Mouse (Mus musculus) testis, adult 2 months (tissue): ENCODE measurements around the gene Klhl23. TPM values are rescaled to one million over a fixed set of nuclear protein-coding genes. Genes with fewer than 3 reads are reported as not detected.

Experiments
- H3K27ac ChIP-seq: fragments of 200-500 bp; 2 replicates; pipeline ENCODE4 v1.5.1; 2012; ENCODE audit warnings: low read depth, low read length; ENCODE audit not compliant: control insufficient read depth, insufficient read depth
- H3K27me3 ChIP-seq: fragments of 200-500 bp; 2 replicates; pipeline ENCODE4 v1.6.1; 2012; ENCODE audit warnings: mild to moderate bottlenecking, low read length, moderate library complexity; ENCODE audit not compliant: control insufficient read depth, insufficient read depth
- H3K36me3 ChIP-seq: fragments of 200-500 bp; 2 replicates; pipeline ENCODE4 v1.6.1; 2012; ENCODE audit warnings: mild to moderate bottlenecking, low read length; ENCODE audit not compliant: control insufficient read depth, insufficient read depth
- H3K4me1 ChIP-seq: fragments of 200-500 bp; 2 replicates; pipeline ENCODE4 v1.6.1; 2012; ENCODE audit warnings: low read length; ENCODE audit not compliant: control insufficient read depth, insufficient read depth
- H3K4me3 ChIP-seq: fragments of 200-500 bp; 2 replicates; pipeline ENCODE4 v1.5.1; 2012; ENCODE audit warnings: low read depth, mild to moderate bottlenecking, low read length, moderate library complexity, mixed read lengths; ENCODE audit not compliant: control insufficient read depth
- CTCF ChIP-seq: fragments of 200-500 bp; IDR thresholded peaks from 2 replicates; pipeline ENCODE4 v1.5.1; 2012; ENCODE audit warnings: low read depth, mild to moderate bottlenecking, inconsistent platforms, low read length, moderate library complexity; ENCODE audit not compliant: control insufficient read depth, insufficient read depth, insufficient replicate concordance
- POLR2A ChIP-seq: fragments of 200-500 bp; IDR thresholded peaks from 2 replicates; pipeline ENCODE4 v1.6.1; 2012; ENCODE audit warnings: low read depth, mild to moderate bottlenecking, inconsistent platforms, low read length, moderate library complexity; ENCODE audit not compliant: control insufficient read depth
- polyA plus RNA-seq: library from polyadenylated mRNA; depleted of rRNA; stranded (reverse); fragments of >200 nt; gene quantifications from 2 replicates; pipeline ENCODE4 v1.2.3, GENCODE M21; 2012; rRNA removed

The Klhl23 gene
- polyA plus RNA-seq, result 10.9 and 20.3 TPM in 2 replicates

DNA sequence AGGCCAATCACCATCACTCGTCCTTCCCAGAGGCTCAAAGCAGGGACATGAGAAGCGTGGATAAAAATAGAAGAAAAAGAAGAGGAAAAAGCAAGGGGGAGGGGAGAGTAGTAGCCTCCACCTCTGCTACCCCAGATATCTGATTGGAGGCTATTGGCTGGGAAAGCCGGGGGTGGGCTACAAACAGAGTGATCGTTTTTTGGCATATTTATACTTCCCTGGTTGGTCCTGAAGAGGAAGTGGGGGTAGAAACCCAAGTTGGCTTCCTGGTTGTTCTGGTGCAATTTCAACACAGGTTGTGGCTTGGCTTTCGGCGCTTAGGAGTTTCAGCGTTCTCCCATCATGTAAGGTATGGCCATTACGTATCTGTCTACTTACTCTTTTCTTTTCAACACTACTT is at the start of gene Klhl23:
Gene Klhl23 (plus strand): TSS at position 234 of the 400 bp plus-strand sequence.
- Histone ChIP-seq H3K36me3 (no peaks in the 10 kb centered on the region), H3K27ac (peak within 1 kb of the TSS; percentile 78), H3K27me3 (no peaks in the 10 kb centered on the region), H3K4me3 (peak within 1 kb of the TSS; percentile 75), H3K4me1 (peaks cover 3% of the 10 kb centered on the region)
- no peak for TF ChIP-seq POLR2A
- TF ChIP-seq CTCF, result no peak

DNA sequence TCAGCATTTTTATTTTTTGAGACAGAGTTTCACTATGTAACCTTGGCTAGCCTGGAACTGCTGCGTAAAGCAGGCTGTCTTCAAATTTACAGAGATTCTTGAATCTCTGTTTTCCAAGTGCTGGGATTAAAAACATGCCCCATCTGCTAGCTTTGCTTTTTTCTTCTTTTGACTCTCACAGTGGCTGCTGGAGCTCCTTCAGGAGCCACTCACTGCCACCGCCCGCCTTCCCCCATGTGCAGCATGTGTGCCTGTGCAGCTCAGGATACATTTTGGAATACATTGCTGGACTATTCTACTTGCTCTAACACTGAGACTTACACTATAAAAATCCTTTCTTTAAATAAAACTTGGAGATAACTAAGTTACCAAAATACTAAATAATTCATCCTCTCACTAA is 48.4 kb upstream of the Klhl23 start:
- no peaks in the 10 kb centered on the region for H3K27me3 ChIP-seq
- H3K27ac ChIP-seq, result no peak overlapping the region
- no peak overlapping the region for H3K4me3 ChIP-seq
- H3K4me1 ChIP-seq, result no peaks in the 10 kb centered on the region
- TF ChIP-seq POLR2A, result no peak
- peaks cover 2% of the 10 kb centered on the region for H3K36me3 ChIP-seq

DNA sequence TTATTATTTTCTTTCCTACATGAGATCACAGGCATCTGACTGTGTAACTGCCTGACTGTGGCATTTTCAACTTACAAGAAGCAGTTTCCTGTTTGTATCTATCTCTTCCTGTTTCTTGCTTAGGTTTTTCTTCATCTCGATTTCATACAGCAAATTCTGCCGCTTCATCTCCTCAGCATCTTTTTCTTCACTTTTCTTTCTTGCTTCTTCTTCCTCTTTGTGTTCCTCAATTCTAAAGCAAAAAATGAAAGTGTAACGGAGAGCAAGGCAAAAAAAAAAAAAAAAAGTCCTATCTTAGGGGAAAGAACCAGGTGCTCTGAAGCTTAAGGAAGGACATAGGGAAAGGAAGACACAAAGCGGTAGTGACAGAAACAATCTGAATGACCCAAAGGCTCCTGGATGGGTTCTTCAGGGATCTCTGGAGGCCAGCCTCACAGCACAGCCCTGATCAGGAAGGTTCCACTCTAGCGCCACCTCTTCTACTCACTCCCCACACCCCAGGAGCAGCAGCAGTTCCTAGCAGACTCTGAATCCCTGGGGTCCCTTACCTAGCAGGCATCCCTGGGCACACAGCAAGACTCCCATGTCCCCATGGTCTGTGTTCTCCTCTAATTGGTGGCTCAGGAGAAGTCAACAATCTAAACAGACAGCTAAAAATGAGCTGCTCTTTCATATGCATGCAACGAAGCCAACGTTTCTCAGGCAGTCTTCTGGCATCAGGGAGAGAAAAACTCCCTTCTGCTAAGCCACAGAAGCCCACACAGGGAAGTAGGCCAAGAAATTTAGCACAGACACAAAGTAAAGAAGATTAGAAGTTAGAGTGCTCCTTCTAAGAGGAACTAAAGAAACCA is 43.5 kb upstream of the Klhl23 start:
- no peak overlapping the region for H3K27ac ChIP-seq
- peaks cover 2% of the 10 kb centered on the region for H3K36me3 ChIP-seq
- H3K4me3 ChIP-seq, result no peak overlapping the region
- TF ChIP-seq POLR2A (no peak), CTCF (no peak)
- H3K4me1 ChIP-seq, result no peaks in the 10 kb centered on the region
- no peaks in the 10 kb centered on the region for H3K27me3 ChIP-seq

DNA sequence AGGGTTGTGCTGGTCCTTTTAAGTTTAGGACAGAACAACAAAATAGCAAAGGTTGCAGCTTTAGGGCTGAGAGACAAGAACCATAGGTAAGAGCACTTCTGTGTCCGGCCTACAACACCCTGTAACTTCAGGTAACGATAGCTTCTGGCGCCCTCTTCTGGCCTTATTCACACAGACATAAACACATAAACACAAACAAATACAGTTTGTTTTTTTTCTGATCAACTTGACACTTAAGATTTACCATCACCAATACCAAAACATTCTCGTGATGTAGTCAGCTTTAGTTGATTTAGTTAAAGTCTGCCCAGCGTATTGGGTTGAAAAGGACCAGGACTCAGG is 42.9 kb upstream of the Klhl23 start:
- peaks cover 2% of the 10 kb centered on the region for H3K36me3 ChIP-seq
- H3K27me3 ChIP-seq, result no peaks in the 10 kb centered on the region
- H3K4me3 ChIP-seq, result no peak overlapping the region
- TF ChIP-seq POLR2A, result no peak
- H3K27ac ChIP-seq, result no peak overlapping the region
- no peaks in the 10 kb centered on the region for H3K4me1 ChIP-seq

DNA sequence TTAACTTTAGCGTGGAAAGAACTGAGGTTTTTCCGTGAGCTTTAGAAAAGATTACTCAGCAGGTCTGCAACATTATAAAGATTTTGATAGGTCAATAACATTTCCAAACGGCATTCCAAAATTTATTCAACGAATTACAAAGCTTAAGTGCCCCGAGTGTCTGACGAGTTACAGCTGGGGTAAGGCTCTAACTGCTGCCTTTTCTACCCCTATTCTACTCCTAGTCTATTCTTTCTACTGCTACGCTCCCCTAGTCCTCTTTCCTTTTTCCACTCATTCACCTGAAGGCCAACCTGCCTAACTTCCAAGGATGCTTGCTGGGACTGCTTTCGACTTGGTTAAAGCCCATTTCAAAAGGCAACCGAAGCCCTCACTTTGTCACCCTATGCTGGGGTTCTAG is 32.8 kb upstream of the Klhl23 start:
- H3K4me1 ChIP-seq, result peaks cover 2% of the 10 kb centered on the region
- peak overlapping the region; percentile 89 for H3K4me3 ChIP-seq
- peak overlapping the region; percentile 91 for H3K27ac ChIP-seq
- H3K27me3 ChIP-seq, result no peaks in the 10 kb centered on the region
- H3K36me3 ChIP-seq, result peaks cover 3% of the 10 kb centered on the region
- TF ChIP-seq POLR2A, result no peak
- TF ChIP-seq CTCF, result no peak

DNA sequence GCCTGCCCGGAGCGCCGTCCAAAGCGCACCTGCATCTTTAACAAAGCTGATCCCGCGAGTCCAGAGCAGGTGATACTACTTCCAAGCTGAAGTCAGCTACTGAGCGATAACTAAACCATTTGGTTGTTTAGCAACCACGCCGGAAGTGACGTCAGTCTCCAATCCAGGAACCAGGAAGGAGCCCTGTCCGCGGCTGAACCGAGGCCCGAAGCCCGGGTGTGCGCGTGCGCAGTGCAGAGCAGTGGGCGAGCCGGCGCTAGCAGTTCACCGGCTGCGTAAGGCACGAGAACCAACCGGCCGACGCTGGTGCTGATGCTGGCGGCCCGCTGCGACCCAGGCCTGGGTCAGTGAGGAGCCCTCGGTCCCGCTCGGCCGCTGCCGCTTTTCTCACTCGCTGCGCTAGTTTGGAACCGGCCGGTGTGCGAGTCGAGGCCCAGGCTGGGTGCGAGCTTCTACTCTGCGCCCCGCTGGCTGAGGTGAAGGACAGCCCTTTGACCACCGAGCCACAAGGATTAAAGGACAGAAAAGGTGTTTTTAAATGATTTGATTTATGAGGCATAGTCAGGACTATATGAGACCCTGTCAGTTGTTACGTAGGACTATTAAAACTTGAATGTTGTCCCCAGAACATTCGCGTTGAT is 32.2 kb upstream of the Klhl23 start, which contains the start of the genes Ccdc173 and Phospho2:
Gene Ccdc173 (minus strand): TSS at position 147 of the 641 bp plus-strand sequence.
Gene Phospho2 (plus strand): TSS at position 195 of the 641 bp plus-strand sequence.
- Histone ChIP-seq H3K27ac (peak within 1 kb of the TSS; percentile 99), H3K4me1 (peaks cover 2% of the 10 kb centered on the region), H3K4me3 (peak within 1 kb of the TSS; percentile 89), H3K36me3 (peaks cover 3% of the 10 kb centered on the region), H3K27me3 (no peaks in the 10 kb centered on the region)
- TF ChIP-seq CTCF, result no peak
- TF ChIP-seq POLR2A, result peak; percentile 98

DNA sequence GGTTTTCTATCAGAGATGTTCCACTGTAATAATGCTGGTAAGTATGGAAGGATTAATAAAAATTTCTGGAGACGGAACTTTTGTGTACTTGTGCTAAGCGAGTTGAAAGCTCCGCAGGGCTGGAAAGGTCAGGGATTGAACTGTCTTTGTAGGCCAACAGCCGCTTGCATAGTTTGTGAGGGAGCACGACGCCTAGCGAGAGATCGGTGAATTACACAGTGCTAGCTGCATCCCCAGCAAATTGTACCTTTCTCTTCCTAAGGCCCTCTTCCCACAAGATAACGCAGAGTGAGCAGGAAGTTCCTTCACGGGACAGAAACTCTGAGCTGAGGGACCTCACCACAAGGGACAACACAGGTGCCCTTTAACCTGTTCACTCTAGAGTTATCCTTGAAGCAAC is 31.5 kb upstream of the Klhl23 start:
- Histone ChIP-seq H3K4me1 (peaks cover 2% of the 10 kb centered on the region), H3K36me3 (peaks cover 3% of the 10 kb centered on the region), H3K4me3 (peak overlapping the region; percentile 89), H3K27ac (peak overlapping the region; percentile 99), H3K27me3 (no peaks in the 10 kb centered on the region)
- TF ChIP-seq CTCF (peak; percentile 87; the same call in 1 of the 2 replicates), POLR2A (no peak)
